In genomic region chr17:8580360-8580759, GRCm38 (mm10) we compare ENCODE assay signal across 8 mouse cellular contexts. TPM values are rescaled to one million over a fixed set of nuclear protein-coding genes. Genes with fewer than 3 reads are reported as not detected.
DNase-seq lines count a peak whose midpoint lies in the region; ATAC-seq and TF ChIP-seq lines count a peak whose summit lies in the region.
"Had no signal": no experiment of that assay in that cellular context is flagged by ENCODE, and none has a peak within 500 bp of the region (broad histone marks: within the 10 kb centered on the region; RNA-seq: fewer than 3 reads in every experiment).

No protein-coding gene starts in this region.

- no peaks in the 10 kb centered on the region for H3K27me3 ChIP-seq in kidney, embryonic 14.5 days (ENCODE audit: control insufficient read depth, insufficient read depth, low read length)

- peak; percentile 22; the same call in 1 of the 2 replicates for TF ChIP-seq CTCF in cortical plate, adult 2 months (IDR thresholded peaks at IDR 0.05; ENCODE audit: extremely low read depth, insufficient read depth, low read length)

- TF ChIP-seq POLR2A in cortical plate, adult 2 months (IDR thresholded peaks at IDR 0.05; ENCODE audit: extremely low read depth, insufficient read depth, low read length), result no peak

- no peak overlapping the region for H3K9ac ChIP-seq in kidney, embryonic 14.5 days (ENCODE audit: low read depth, low read length)

- H3K4me1 ChIP-seq in kidney, embryonic 14.5 days (ENCODE audit: control insufficient read depth, insufficient read depth, low read length), result 0 out of 2 replicates have a peak, but pooled peaks cover 2% of the 10 kb centered on the region
- H3K4me1 ChIP-seq in cortical plate, adult 2 months (ENCODE audit: control insufficient read depth, insufficient read depth, low read length), result peaks cover 3% of the 10 kb centered on the region

- no peak for ATAC-seq in kidney, embryonic 14.5 days (ENCODE audit: low FRiP score, low TSS enrichment)
- ATAC-seq in frontal cortex, adult (ENCODE audit: low TSS enrichment), result no peak

- no peak overlapping the region for H3K4me3 ChIP-seq in kidney, embryonic 14.5 days (ENCODE audit: low read length)
- H3K4me3 ChIP-seq in cortical plate, adult 2 months (ENCODE audit: insufficient read depth, low read length), result no peak overlapping the region

- DNase-seq in kidney, adult 9 months, result peak; percentile 32
- DNase-seq in right cerebral cortex, adult 2 months (ENCODE audit: low spot score in 2 of 2), result peak; percentile 40 to 41
- DNase-seq in right cerebral cortex, postnatal 36 days (ENCODE audit: low spot score in 2 of 2), result no peak
- DNase-seq in spleen, postnatal 14 days (ENCODE audit: low spot score in 2 of 2), result no peak

- no peak overlapping the region for H3K4me2 ChIP-seq in kidney, embryonic 14.5 days (replicated peaks; ENCODE audit: low read depth, low read length)

- H3K9me3 ChIP-seq in kidney, embryonic 14.5 days (ENCODE audit: control insufficient read depth, low read length), result no peaks in the 10 kb centered on the region

- no peak overlapping the region for H3K27ac ChIP-seq in kidney, embryonic 14.5 days (ENCODE audit: low read depth, low read length)
- H3K27ac ChIP-seq in cortical plate, adult 2 months (ENCODE audit: insufficient read depth, low read length), result no peak overlapping the region

- 63% methylated on average over 3 of the region's 3 CpGs for WGBS in kidney, embryonic 14.5 days

- H3K36me3 ChIP-seq in kidney, embryonic 14.5 days (ENCODE audit: control insufficient read depth, insufficient read depth, low read length), result no peaks in the 10 kb centered on the region

RNA-seq across cellular contexts. Expression of gene Gm17087, which starts 13.6 kb away (rescaled TPM):
- polyA plus RNA-seq in kidney, embryonic 14.5 days (2014; fragmentation: Nextera tagmentation; extraction: Ambion mirVana), result not detected in 2 replicates
- polyA plus RNA-seq in cortical plate, adult 2 months (2012; rRNA removed), result not detected in 2 replicates
- polyA plus RNA-seq: lung, embryonic 16.5 days had no signal

RNA-seq across cellular contexts. Expression of gene Pde10a, which starts 55.2 kb away (rescaled TPM):
- polyA plus RNA-seq in kidney, embryonic 14.5 days (2014; fragmentation: Nextera tagmentation; extraction: Ambion mirVana), result 1.8 and 2.3 TPM in 2 replicates
- 24.0 and 71.9 TPM in 2 replicates for polyA plus RNA-seq in cortical plate, adult 2 months (2012; rRNA removed)

Comparison
In these comparisons a context has a peak if more than half of its experiments do, and no peak if none do; other contexts are left out.
1. DNase-seq: peak in kidney, adult 9 months (single experiment) and right cerebral cortex, adult 2 months (2 of 2); none in right cerebral cortex, postnatal 36 days (0 of 2) and spleen, postnatal 14 days (0 of 2).